Mouse (Mus musculus) liver, postnatal 0 days (tissue): ENCODE results near the gene Yy1.

ENCODE experiments used
- CTCF ChIP-seq: sonication (generic); IDR thresholded peaks from 2 replicates; pipeline ENCODE4 v1.5.1; 2016; ENCODE audit warnings: antibody characterized with exemption, low read depth
- EP300 ChIP-seq: IDR thresholded peaks from 2 replicates; pipeline ENCODE4 v1.6.1; 2016; ENCODE audit warnings: antibody characterized with exemption, low read depth, mild to moderate bottlenecking

- TF ChIP-seq EP300 (no peak), CTCF (no peak)
Measured at GRCm38 (mm10) chr12:108804388-108804787, 11.6 kb downstream of the Yy1 start.
